Mouse (Mus musculus) lung, postnatal 0 days (tissue): ENCODE data around the gene Hmcn2.

Source experiments
- CTCF ChIP-seq: IDR thresholded peaks from 2 replicates; pipeline ENCODE4 v1.5.1; 2016; ENCODE audit warnings: antibody characterized with exemption, mild to moderate bottlenecking
- EP300 ChIP-seq: IDR thresholded peaks from 2 replicates; pipeline ENCODE4 v1.6.1; 2016; ENCODE audit warnings: antibody characterized with exemption, mild to moderate bottlenecking, control low read depth

- TF ChIP-seq CTCF (peak; percentile 98), EP300 (no peak)
Measured at GRCm38 (mm10) chr2:31482914-31483575, 168.8 kb downstream of the Hmcn2 start.
